Mouse (Mus musculus): ENCODE results near the gene Elf2.
"Not testable (repeated sequence)": the region's sequence is repeated elsewhere in the genome, so short reads cannot be mapped to it uniquely, and the experiment has no call there.

The Elf2 gene

GRCm38 (mm10) chr3:51233918-51234751 is 106.3 kb downstream of the Elf2 start:
- DNase-seq (ENCODE audit: low spot score in 2 of 2), result peak; percentile 82 to 93

GRCm38 (mm10) chr3:51233474-51233873 is 107.0 kb downstream of the Elf2 start:
- no peak for DNase-seq (ENCODE audit: low spot score in 2 of 2)

- DNase-seq (ENCODE audit: low spot score in 2 of 2), result no peak
These were observed 108.1 kb downstream of the Elf2 start for GRCm38 (mm10) chr3:51232205-51232910.

GRCm38 (mm10) chr3:51231499-51231898 is 109.0 kb downstream of the Elf2 start:
- peak in 1 of 2 experiments; percentile 13 for DNase-seq (ENCODE audit: low spot score in 2 of 2)

GRCm38 (mm10) chr3:51230886-51231285 is 109.6 kb downstream of the Elf2 start:
- no peak for DNase-seq (ENCODE audit: low spot score in 2 of 2)

GRCm38 (mm10) chr3:51230146-51230835 is 110.2 kb downstream of the Elf2 start:
- DNase-seq (ENCODE audit: low spot score in 2 of 2), result peak in 1 of 2 experiments; percentile 68

- no peak for DNase-seq (ENCODE audit: low spot score in 2 of 2)
These were observed 111.2 kb downstream of the Elf2 start for GRCm38 (mm10) chr3:51229226-51229625.

GRCm38 (mm10) chr3:51228821-51229205 is 111.7 kb downstream of the Elf2 start:
- no peak for DNase-seq (ENCODE audit: low spot score in 2 of 2)

GRCm38 (mm10) chr3:51228038-51228820 is 112.2 kb downstream of the Elf2 start:
- peak; percentile 87 to 91 for DNase-seq (ENCODE audit: low spot score in 2 of 2)

GRCm38 (mm10) chr3:51226601-51227000 is 113.9 kb downstream of the Elf2 start:
- DNase-seq (ENCODE audit: low spot score in 2 of 2), result no peak

- DNase-seq (ENCODE audit: low spot score in 2 of 2), result no peak
These were observed 114.5 kb downstream of the Elf2 start for GRCm38 (mm10) chr3:51225979-51226378.

- DNase-seq (ENCODE audit: low spot score in 2 of 2), result peak in 1 of 2 experiments; percentile 48
These were observed 115.2 kb downstream of the Elf2 start for GRCm38 (mm10) chr3:51225226-51225750.

GRCm38 (mm10) chr3:51224363-51225225 is 115.9 kb downstream of the Elf2 start, which contains the start of gene Noct:
Gene Noct (plus strand): TSS chr3:51224447.
- peak; percentile 89 to 95 for DNase-seq (ENCODE audit: low spot score in 2 of 2)

GRCm38 (mm10) chr3:51223556-51223955 is 116.9 kb downstream of the Elf2 start:
- no peak for DNase-seq (ENCODE audit: low spot score in 2 of 2)

- no peak for DNase-seq (ENCODE audit: low spot score in 2 of 2)
These were observed 117.5 kb downstream of the Elf2 start for GRCm38 (mm10) chr3:51222834-51223460.

GRCm38 (mm10) chr3:51222302-51222701 is 118.2 kb downstream of the Elf2 start:
- DNase-seq (ENCODE audit: low spot score in 2 of 2), result no peak

GRCm38 (mm10) chr3:51221847-51222246 is 118.6 kb downstream of the Elf2 start:
- DNase-seq (ENCODE audit: low spot score in 2 of 2), result no peak

GRCm38 (mm10) chr3:51220846-51221245 is 119.6 kb downstream of the Elf2 start:
- DNase-seq (ENCODE audit: low spot score in 2 of 2), result no peak

GRCm38 (mm10) chr3:51219213-51219612 is 121.2 kb downstream of the Elf2 start:
- DNase-seq (ENCODE audit: low spot score in 2 of 2), result no peak

- not testable (repeated sequence) for DNase-seq (ENCODE audit: low spot score in 2 of 2)
These were observed 122.1 kb downstream of the Elf2 start for GRCm38 (mm10) chr3:51218385-51218784.
